Mouse (Mus musculus) layer of hippocampus, postnatal 25 days (tissue): ENCODE measurements at regions not wholly inside any gene's neighbourhood (a gene's known extent, or its start where the extent isn't known, plus 50 kb on each side); places are given as distances from the start of the nearest gene placed in this dataset.

Experiments
- DNase-seq, 2 experiments: peaks; one replicate each; pipeline ENCODE4 v3.0.0; 2022; ENCODE audit warnings: mixed read lengths in 2 of 2, low spot score in 1 of 2; ENCODE audit errors: extremely low spot score in 1 of 2

- no peak for DNase-seq
These were observed 62.9 kb upstream of the Odc1 start for GRCm38 (mm10) chr12:17481687-17482086.

GRCm38 (mm10) chr12:17482196-17482595 is 62.4 kb upstream of the Odc1 start:
- DNase-seq: no peak

GRCm38 (mm10) chr12:17484448-17484847 is 60.1 kb upstream of the Odc1 start:
- DNase-seq: no peak

- DNase-seq: no peak
These were observed 58.4 kb upstream of the Odc1 start for GRCm38 (mm10) chr12:17486062-17486770.

GRCm38 (mm10) chr12:17487336-17487735 is 57.3 kb upstream of the Odc1 start:
- no peak for DNase-seq

- no peak for DNase-seq
These were observed 56.4 kb upstream of the Odc1 start for GRCm38 (mm10) chr12:17488203-17488602.

GRCm38 (mm10) chr12:17489971-17490370 is 54.6 kb upstream of the Odc1 start:
- no peak for DNase-seq

GRCm38 (mm10) chr12:17492574-17492973 is 52.0 kb upstream of the Odc1 start:
- DNase-seq: no peak

- peak in 1 of 2 experiments; percentile 3 for DNase-seq
These were observed 51.5 kb upstream of the Odc1 start for GRCm38 (mm10) chr12:17493053-17493452.

GRCm38 (mm10) chr12:17493810-17494209 is 50.8 kb upstream of the Odc1 start:
- no peak for DNase-seq
